Mouse (Mus musculus) heart, postnatal 10 days (tissue): ENCODE data around the gene Agpat1. TPM values are rescaled to one million over a fixed set of nuclear protein-coding genes. Genes with fewer than 3 reads are reported as not detected.

Experiments used
- DNase-seq, 2 experiments: peaks; one replicate each; pipeline ENCODE4 v3.0.0; 2021
- intact Hi-C: fragments of 180-260 bp; cut with DNase I; formaldehyde crosslinking; loops from one replicate; pipeline ENCODE4 v1.15.1; 2025
- total RNA-seq, 2 experiments: library from RNA; stranded (reverse); gene quantifications; 2 replicates each; pipeline ENCODE4 v1.2.3; 2021

Gene Agpat1
- 10 to 100 TPM; 54.4 to 56.5 TPM for total RNA-seq

DNA sequence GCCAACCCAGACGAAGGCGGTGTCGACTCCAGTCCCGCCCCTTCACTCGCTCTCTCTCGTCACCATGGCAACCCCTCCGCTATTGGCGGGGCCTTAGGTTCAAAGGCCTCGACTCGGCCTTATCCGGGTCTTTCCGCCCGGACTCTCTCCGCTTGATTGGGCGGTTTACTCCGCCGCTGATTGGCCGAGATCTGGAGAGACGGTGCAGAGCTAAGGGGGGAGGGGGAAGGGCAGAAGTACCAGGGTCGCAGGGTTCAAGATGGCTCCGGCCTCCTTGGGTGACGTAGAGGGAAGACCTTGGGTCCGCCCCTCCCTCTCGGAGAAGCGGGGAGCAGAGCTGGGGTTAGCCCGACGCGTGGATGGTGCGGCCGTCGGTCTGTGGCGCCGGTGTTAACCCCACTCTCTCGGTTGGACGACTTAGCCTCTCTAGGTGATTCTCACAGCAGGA is at the start of gene Agpat1:
Agpat1 (plus strand) TSS at position 202 of the 448 bp plus-strand sequence.
- DNase-seq = peak; percentile 99
- intact Hi-C loops = loop anchor here (10.0 kb wide), 1 partner anchor 479 kb away; the partner anchor contains the start of gene Brd2

DNA sequence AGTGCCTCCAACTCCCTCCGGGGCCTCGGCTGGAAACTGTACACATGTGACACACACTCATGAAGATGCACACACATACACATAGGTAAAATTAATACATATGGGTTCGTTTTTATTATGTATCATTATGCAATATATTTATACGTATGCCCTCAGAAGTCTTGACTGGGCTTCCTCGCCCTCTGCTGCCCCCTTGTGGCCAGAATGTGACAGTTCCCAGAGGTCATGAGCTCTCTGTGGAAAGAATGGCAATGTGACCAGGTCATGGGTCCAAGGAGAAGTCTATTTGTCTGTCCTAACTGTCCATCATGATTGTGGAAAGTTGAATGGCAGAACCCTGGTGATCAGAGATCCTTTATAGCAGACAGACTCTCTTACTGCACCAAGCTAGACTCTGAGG is 48.6 kb upstream of the Agpat1 start:
- DNase-seq = peak; percentile 81 to 89
- intact Hi-C loops = loop anchor here (2.0 to 10.0 kb wide), 3 partner anchors 62 to 411 kb away; partner anchors contain the start of genes Egfl8 and H2-DMb2

GRCm38 (mm10) chr17:34556406-34556805 is 47.7 kb upstream of the Agpat1 start:
- intact Hi-C loops = loop anchor here (5.0 to 10.0 kb wide), 2 partner anchors 61 to 412 kb away; partner anchors contain the start of genes Egfl8 and H2-DMb2
- DNase-seq = no peak

DNA sequence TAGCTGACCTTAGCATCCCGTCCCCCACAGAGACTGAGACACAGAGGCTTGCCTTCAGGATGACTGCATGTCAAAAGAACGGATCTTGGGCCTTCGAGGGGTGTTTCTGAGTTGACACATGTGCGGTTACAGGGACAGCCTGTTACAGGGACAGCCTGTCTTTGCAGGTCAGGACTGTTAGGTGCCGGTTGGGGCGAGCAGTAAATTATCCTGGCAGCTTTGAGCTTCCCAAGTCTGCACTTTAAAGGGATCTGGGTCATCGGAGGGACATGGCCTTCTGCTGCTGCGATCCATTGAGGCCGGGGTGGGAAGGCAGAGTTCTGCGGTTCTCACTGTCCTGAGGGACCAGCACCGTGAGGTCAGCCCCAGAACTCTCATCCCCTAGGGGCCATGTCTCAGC is 46.7 kb upstream of the Agpat1 start:
- intact Hi-C loops = loop anchor here (5.0 to 10.0 kb wide), 2 partner anchors 60 to 413 kb away; partner anchors contain the start of genes Egfl8 and H2-DMb2
- DNase-seq = no peak

- no peak for DNase-seq
- intact Hi-C loops = loop anchor here (5.0 to 10.0 kb wide), 2 partner anchors 58 to 414 kb away; partner anchors contain the start of genes Egfl8 and H2-DMb2
Measured at GRCm38 (mm10) chr17:34559116-34559515, 44.9 kb upstream of the Agpat1 start.

DNA sequence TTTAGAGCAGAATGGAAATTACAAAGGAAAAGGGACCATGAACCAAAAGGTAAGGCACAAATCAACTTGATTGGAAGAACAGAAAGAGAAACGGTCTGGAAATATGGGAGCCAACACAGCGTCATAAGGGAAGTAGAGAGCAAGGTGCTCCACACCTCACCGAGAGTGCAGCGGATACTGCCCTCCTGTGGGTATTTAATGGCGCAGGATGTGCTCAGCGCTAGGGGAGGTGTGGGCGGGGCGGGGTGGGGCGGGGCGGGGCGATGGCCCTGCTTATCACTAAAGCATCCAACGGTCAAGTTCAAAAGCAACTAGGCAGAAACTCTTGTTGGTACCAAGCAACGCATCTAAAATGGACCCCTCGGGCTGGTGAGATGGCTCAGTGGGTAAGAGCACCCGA is 44.2 kb upstream of the Agpat1 start:
- no peak for DNase-seq
- intact Hi-C loops = loop anchor here (5.0 to 10.0 kb wide), 2 partner anchors 57 to 415 kb away; partner anchors contain the start of genes Egfl8 and H2-DMb2

DNA sequence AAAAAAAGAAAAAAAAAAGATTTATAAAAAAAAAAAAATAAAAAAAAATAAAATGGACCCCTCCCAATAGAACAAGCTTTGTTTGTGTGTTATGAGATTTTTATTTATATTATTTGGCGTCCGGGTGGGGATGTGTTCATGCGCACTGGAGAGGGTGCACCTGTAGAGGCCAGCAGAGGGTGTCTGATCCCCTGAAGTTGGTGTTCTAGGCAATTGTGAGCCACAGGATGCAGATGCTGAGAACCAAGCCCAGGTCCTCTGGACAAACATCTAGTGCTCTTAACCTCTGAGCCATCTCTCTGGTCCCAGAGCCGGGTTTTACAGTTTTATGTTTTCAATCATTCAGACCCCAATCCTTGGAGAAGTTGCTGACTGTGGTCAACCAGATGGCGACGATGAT is 43.6 kb upstream of the Agpat1 start:
- intact Hi-C loops = no loop called here
- no peak for DNase-seq

DNA sequence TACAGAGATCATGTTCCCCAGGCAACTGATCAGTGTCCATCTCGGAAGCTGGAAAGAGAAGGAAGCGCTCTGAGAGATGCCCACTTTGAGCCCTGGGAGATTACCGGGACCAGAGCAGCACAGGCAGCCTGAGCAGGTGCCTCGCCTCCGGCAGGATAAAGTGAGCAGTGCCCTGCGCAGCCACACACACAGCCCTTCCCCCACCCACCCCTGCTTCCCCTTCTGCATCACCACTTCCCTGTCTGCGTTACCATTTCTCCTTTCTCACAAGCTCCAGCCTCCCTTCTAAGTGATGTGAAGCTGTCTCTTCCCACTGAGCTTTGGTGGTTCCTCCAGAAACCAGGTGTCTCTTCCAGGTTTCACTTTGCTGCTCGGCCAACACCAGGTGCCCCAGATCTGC is 42.9 kb upstream of the Agpat1 start:
- DNase-seq = no peak
- intact Hi-C loops = no loop called here

DNA sequence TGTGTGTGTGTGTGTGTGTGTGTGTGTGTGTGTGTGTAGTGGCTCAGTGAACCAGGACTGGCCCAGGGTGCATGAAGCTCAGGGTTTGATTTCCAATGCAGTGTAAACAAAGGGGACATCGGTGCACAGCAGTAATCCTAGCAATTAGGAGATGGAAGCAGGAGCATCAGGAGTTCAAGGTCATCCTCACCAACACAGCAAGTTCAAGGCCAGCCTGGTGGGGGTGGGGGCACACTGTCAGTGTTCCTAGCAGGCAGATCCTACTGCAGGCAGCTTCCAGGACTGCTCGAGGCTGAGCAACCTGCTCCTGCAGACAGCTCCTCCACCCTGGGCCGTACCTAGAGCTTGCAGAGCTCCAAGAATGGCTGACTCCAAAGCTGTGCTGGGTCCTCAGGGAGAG is 41.5 kb upstream of the Agpat1 start:
- intact Hi-C loops = no loop called here
- DNase-seq = no peak

GRCm38 (mm10) chr17:34563354-34563753 is 40.7 kb upstream of the Agpat1 start:
- intact Hi-C loops = no loop called here
- DNase-seq = no peak

DNA sequence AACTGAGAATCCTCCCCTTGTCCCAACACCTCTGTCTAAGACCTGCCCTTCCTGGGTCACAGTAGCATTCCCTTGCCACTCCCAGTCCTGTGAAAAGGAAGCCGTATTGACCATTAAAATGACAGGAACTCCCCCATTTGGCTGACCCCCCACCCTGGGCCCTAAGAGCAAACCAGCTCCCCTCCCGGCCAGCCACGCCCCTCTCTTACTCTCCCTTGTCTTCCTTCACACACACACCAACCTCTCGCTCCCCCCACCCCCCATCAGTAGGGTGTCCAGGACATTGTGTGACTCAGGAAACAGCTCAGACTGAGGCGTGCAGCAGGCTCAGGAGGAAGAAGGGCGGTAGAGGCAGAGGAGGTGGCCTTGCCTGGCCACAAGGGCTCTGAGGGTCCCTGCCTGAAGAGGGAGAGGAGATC is 40.0 kb upstream of the Agpat1 start, which contains the start of gene Notch4:
Notch4 (plus strand) TSS at position 266 of the 419 bp plus-strand sequence.
- intact Hi-C loops = no loop called here
- peak; percentile 55 to 58 for DNase-seq

- peak; percentile 59 to 60 for DNase-seq
- intact Hi-C loops = no loop called here
Measured at GRCm38 (mm10) chr17:34564796-34565195, 39.3 kb upstream of the Agpat1 start.

DNA sequence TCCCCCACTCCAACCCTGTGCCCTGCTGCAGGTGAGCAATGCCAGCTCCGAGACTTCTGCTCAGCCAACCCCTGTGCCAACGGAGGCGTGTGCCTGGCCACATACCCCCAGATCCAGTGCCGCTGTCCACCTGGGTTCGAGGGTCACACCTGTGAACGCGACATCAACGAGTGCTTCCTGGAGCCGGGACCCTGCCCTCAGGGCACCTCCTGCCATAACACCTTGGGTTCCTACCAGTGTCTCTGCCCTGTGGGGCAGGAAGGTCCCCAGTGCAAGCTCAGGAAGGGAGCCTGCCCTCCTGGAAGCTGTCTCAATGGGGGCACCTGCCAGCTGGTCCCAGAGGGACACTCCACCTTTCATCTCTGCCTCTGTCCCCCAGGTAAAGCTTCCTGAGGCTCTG is 36.8 kb upstream of the Agpat1 start:
- no peak for DNase-seq
- intact Hi-C loops = loop anchor here (2.0 kb wide), 1 partner anchor 19 kb away; no protein-coding TSS in a partner anchor

- DNase-seq = no peak
- intact Hi-C loops = no loop called here
Measured at GRCm38 (mm10) chr17:34568421-34568820, 35.6 kb upstream of the Agpat1 start.

GRCm38 (mm10) chr17:34569919-34570318 is 34.1 kb upstream of the Agpat1 start:
- intact Hi-C loops = loop anchor here (5.0 kb wide), 1 partner anchor 47 kb away; the partner anchor contains the start of gene Egfl8

DNA sequence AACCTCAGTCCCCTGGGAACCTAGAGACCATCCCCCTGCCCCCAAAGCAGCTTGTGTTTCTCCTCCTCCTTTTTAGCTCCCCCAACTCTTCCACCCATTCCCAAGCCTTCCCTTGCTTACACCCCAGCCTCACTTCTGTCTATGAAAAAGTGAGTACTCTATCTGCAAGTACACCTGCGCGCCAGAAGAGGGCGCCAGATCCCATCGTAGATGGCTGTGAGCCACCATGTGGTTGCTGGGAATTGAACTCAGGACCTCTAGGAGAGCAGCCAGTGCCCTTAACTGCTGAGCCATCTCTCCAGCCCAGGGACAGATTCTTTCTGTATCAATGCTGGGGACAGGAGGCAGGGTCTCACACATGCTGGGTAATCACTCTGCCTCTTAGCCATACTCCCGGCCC is 32.2 kb upstream of the Agpat1 start:
- DNase-seq = no peak
- intact Hi-C loops = loop anchor here (5.0 kb wide), 1 partner anchor 45 kb away; the partner anchor contains the start of gene Egfl8

More at GRCm38 (mm10) chr17:34569919-34570318, 34.1 kb upstream of the Agpat1 start:
- no peak for DNase-seq

GRCm38 (mm10) chr17:34572361-34572760 is 31.7 kb upstream of the Agpat1 start:
- DNase-seq = no peak
- intact Hi-C loops = loop anchor here (5.0 kb wide), 1 partner anchor 45 kb away; the partner anchor contains the start of gene Egfl8

DNA sequence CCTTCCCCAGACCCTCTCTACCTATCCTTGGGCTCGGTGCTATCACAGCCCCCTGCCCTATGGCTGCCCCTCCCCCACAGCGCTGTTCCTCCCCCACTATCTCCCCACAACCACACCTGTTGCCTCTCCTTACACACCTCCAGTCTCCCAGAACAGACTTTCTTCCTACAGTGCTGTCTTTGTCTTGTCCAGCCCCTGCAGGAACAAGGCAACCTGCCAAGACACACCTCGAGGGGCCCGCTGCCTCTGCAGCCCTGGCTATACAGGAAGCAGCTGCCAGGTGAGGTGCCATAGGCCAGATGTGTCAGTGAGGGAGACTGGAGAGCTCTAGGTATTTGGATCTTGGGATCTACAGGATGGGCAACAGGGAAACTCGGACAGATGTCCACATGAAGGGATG is 27.5 kb upstream of the Agpat1 start:
- DNase-seq = no peak
- intact Hi-C loops = no loop called here

DNA sequence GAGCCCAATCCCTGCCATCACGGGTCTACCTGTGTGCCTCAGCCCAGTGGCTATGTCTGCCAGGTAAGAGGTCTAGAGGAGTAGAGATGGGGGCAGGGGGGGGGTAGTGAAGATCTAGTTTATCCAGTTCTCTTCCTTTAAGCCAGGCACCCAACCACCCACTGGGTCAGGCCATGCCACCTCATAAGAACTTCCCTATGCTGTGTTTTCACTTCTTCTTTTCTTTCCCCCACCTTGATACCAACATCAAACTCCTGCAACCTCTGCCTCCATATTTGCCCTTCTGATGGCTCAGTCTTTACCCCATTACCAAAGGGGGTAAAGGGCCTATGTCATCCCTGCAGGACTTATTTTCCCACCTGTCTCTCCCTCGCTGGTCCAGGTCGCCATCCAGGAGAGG is 26.0 kb upstream of the Agpat1 start:
- intact Hi-C loops = no loop called here

GRCm38 (mm10) chr17:34582528-34582927 is 21.5 kb upstream of the Agpat1 start:
- DNase-seq = no peak
- intact Hi-C loops = no loop called here

More for the DNA sequence above, 26.0 kb upstream of the Agpat1 start:
- DNase-seq = no peak

DNA sequence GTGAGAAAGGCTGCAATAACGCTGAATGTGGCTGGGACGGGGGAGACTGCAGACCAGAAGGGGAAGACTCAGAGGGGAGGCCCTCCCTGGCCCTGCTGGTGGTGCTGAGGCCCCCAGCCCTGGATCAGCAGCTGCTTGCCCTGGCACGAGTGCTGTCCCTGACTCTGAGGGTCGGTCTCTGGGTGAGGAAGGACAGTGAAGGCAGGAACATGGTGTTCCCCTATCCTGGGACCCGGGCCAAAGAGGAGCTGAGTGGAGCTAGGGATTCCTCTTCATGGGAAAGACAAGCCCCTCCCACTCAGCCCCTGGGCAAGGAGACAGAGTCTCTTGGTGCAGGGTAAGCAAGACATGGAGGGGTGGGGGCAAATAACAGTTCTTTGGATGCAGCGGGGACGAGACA is 20.7 kb upstream of the Agpat1 start:
- no peak for DNase-seq
- intact Hi-C loops = no loop called here

- no peak for DNase-seq
- intact Hi-C loops = no loop called here
Measured at GRCm38 (mm10) chr17:34583819-34584218, 20.2 kb upstream of the Agpat1 start.
